Mouse (Mus musculus) stomach, postnatal 0 days (tissue): ENCODE data around the gene Eif4ebp2.

Source experiments
- CTCF ChIP-seq: IDR thresholded peaks from 2 replicates; pipeline ENCODE4 v1.5.1; 2016; ENCODE audit warnings: antibody characterized with exemption, low read depth, mild to moderate bottlenecking, moderate library complexity
- EP300 ChIP-seq: optimal IDR thresholded peaks from 2 replicates; pipeline ENCODE3; 2016; ENCODE audit warnings: antibody characterized with exemption

DNA sequence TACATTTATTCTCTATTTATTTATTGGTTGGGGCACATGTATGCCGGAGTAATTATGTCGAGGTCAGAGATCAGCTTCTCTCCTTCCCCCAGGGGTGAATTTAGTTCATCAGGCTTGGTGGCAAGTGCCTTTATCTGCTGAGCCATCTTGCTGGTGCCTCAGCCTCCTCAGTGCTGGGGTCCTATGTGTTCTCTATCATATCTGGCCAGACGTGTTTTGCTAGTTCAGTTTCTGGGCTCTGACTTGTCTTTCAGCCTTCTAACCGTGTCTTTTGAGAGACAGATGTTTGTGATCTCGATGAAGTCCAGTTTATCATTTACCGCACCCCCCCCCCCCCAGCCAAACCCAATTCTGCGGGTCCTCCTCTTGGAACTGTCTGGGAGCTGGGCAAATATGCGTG is 39.1 kb upstream of the Eif4ebp2 start:
- no peak for TF ChIP-seq CTCF
- no peak for TF ChIP-seq EP300
